Mouse (Mus musculus) lung, postnatal 25 days (tissue): ENCODE results near the gene Thsd1.
"Not testable (repeated sequence)": the region's sequence is repeated elsewhere in the genome, so short reads cannot be mapped to it uniquely, and the experiment has no call there.

Experiments used
- DNase-seq: peaks from one replicate; pipeline ENCODE4 v3.0.0; 2022; ENCODE audit warnings: low spot score

Thsd1 gene

GRCm38 (mm10) chr8:22264787-22265186, 37.7 kb downstream of the Thsd1 start:
- peak; percentile 31 for DNase-seq

DNA sequence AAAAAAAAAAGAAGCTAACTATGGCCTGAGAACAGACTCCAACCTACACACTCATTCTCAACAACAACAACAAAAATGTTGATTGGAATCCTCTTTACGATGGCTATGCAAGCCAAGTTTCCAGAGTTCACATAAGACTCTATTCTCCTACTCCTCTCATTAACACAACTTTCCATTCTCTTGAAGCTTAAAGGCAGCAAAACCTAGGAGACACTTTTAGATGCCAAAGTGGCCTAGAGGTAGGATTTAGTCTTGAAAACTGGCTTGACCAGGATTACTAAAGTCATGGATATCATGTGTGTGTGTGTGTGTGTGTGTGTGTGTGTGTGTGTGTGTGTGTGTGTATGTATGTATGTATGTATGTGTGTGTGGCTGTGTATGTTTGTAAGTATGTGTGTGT, 38.1 kb downstream of the Thsd1 start:
- DNase-seq = no peak

DNA sequence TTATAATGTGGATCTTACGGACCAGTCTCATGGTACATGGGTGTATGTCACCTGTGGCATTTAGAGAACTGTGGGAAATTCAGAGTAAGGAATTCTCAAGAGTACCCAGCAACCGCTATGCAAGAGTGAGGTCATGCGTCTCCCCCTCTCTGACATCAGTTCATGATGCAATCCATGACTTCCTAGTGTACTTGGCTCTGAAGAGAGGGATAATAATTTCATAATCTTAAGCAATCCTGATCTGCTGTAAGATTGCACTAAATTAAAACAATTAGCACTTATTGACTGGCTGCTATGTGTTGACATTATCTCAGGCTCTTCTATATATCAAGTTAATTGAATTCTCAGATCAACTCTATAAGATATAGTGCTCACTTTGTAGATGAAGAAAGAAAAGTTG, 39.7 kb downstream of the Thsd1 start:
- DNase-seq = no peak

DNA sequence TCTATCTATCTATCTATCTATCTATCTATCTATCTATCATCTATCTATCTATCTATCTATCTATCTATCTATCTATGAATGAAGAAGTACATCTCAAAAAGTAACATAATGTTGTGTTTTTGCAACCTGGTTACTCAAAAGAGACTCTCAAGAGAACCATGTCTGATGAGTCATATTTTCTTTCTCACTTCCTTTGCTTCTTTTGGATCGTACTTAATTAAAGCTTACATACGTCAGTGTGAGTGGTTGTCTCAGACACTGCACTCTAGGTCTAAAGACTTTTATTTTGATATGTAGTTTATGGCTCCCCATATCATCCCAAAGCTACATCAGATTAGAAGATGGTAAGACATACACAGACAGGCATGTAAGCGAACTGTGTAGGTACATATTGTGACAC, 46.0 kb downstream of the Thsd1 start:
- DNase-seq = no peak

DNA sequence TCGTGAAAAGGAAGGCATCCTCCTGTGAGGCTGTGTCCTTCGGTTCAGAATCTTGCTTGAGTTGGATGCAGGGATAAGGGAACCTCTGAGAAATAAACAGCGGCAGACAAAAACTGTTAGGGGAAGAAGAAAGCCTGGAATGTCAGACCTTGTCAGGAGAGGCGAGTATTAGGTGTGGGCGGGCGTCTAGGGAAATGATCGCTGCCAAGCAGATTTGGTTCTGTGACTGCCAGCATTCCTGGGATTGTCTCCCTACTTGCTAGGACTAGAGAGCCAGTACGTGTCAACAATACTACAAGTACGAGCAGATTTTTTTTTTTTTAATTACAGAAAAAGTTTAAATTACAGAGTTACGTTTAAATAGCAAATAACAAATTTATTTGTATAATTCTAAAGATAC, 47.5 kb downstream of the Thsd1 start:
- DNase-seq = no peak

DNA sequence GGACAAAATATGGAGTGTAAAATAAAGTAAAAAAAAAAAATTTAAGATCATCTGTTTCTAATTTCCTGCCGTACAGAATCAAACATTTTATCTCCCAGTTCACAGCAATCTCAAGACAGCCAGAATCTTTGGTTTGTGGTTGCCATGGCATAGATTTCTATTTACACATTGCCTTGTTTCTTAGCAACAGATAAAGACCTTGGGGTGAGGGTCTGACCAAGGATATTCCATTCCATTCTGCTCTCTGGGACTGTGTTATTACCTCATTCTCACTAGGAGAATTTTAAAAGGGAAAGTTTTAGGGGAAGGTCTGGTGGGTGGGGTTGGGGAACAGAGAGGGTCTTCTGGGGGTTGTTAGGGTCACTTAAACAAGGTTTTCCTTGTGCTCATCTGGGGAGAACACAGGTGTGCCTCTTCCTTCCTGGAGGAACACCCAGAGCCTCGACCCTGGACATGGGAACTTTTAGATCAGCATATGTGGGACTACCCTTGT, 55.9 kb downstream of the Thsd1 start, which contains the start of gene Tpte:
Gene Tpte (plus strand): TSS at position 443 of the 493 bp plus-strand sequence.
- DNase-seq = no peak

GRCm38 (mm10) chr8:22302326-22302725, 75.2 kb downstream of the Thsd1 start:
- DNase-seq = no peak

- peak; percentile 18 for DNase-seq
Measured at GRCm38 (mm10) chr8:22302896-22303306, 75.8 kb downstream of the Thsd1 start.

DNA sequence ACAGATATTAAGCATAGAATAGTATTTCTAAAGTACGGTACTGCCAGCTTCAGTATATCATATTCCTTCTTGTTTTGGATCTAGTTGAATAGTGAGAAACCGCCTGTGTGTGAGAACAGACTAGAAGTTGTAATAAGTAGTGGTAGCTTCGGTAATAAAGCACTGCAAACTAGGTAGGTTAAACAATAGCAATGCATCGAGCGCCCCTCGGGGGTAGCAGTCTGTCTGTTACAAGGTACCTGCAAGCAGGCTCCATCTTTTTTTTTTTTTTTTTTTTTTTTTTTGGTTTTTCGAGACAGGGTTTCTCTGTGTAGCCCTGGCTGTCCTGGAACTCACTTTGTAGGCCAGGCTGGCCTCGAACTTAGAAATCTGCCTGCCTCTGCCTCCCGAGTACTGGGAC, 76.9 kb downstream of the Thsd1 start:
- not testable (repeated sequence) for DNase-seq

DNA sequence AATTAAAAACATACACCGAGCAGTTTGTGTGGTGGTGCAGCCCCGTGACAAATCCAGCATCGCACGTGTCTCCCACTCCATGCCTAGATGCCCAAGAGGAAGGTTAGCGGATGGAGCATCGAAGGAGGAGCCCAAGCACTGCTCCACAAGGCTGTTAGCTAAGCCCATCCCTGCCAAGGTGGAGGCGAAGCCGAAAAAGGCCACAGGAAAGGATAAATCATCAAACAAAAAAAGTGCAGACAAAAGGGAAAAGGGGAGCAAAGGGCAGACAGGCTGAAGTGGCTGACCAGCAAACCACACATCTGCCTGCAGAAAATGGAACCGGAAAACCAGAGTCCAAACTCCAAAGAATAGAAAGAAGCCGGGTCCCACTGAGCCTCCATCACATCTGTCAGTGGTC, 79.9 kb downstream of the Thsd1 start:
- DNase-seq = no peak
